Mouse (Mus musculus): ENCODE measurements around the gene Pdpr. TPM values are rescaled to one million over a fixed set of nuclear protein-coding genes. Genes with fewer than 3 reads are reported as not detected.
A peak's percentile ranks its signal among the peaks of the same experiment; 100 is the strongest.

Gene Pdpr
- polyA plus RNA-seq, 1 experiment from 2014 or later, result 26.1 TPM

DNA sequence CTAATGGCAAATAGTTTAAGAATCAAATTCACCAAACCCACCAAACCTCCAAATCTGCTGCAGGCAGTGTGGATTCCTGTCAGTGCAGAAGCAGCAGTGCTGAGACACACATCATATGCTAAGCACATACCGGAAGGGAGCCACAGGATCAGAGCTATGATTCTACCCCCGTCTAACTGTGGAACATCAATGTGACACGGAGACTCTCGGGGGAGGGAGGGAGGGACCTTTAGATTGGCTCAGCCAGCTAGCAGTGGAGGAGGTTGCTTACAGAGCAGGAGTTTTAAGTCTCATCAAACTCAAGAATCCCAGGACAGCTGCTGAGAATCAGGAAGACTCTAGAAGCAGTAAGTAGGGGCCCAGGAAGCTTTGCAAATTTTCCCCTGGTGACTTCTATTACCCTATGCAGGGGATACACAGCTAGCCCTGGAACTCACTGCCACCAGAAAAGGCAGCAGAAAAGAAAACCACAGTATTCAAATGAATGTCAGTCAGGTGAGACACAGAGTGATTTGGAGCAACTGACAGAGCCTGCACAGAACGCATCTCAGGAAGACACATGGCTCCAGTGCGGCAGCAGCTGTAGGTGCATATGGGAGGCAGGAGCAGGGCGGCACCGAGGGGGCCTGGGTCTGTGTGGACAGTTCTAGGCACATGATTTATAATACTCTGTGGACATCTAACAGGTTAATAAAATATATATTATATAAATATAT, 61.4 kb downstream of the Pdpr start:
- no peak for TF ChIP-seq CTCF (IDR thresholded peaks at IDR 0.05)
- ChIA-PET CTCF (interaction anchor here (0.9 to 5.3 kb wide), 4 partner anchors 13 to 30 kb away, joined by 3 to 22 read pairs (median 4); no protein-coding TSS in a partner anchor), POLR2A (interaction anchor here (0.9 kb wide), 1 partner anchor 10 kb away, joined by 3 read pairs; no protein-coding TSS in a partner anchor)
- in situ Hi-C loops (cut with MboI; ENCODE audit: low pct_unique_long_range_greater_than_20kb), result loop anchor here (10.0 kb wide), 1 partner anchor 99 kb away; the partner anchor contains the start of gene Glg1
- H3K27me3 ChIP-seq, result no peaks in the 10 kb centered on the region
- DNase-seq (ENCODE audit: low read depth, low spot score), result no peak
- ATAC-seq, result no peak

DNA sequence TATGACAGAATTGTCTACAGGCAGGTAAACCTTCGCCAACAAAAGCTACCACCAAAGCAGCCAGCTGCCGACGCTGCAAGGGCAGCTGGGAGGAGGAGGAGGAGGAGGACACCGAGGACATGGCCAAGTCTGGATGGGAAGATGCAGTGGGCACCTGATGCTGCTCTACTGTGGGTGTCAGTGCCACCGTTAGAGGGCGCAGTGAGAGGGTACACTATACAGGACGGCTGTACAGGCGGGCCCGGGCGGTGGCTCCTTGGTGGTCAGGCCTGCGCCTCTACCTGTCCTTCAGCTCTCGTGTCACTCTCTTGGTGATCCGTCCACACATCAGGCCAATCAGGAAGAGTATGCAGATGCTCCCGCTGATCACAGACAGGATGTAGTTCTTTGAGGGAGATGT, 63.2 kb downstream of the Pdpr start:
- ChIA-PET CTCF (interaction anchor here (1.2 to 5.3 kb wide), 4 partner anchors 11 to 54 kb away, joined by 3 to 22 read pairs (median 3); no protein-coding TSS in a partner anchor), POLR2A (interaction anchor here (0.6 kb wide), 1 partner anchor 52 kb away, joined by 3 read pairs; no protein-coding TSS in a partner anchor)
- ATAC-seq (peak; percentile 60), DNase-seq (ENCODE audit: low read depth, low spot score) (no peak)
- no peaks in the 10 kb centered on the region for H3K27me3 ChIP-seq
- TF ChIP-seq CTCF (IDR thresholded peaks at IDR 0.05), result peak; percentile 78
- in situ Hi-C loops (cut with MboI; ENCODE audit: low pct_unique_long_range_greater_than_20kb), result loop anchor here (10.0 kb wide), 1 partner anchor 97 kb away; the partner anchor contains the start of gene Glg1

DNA sequence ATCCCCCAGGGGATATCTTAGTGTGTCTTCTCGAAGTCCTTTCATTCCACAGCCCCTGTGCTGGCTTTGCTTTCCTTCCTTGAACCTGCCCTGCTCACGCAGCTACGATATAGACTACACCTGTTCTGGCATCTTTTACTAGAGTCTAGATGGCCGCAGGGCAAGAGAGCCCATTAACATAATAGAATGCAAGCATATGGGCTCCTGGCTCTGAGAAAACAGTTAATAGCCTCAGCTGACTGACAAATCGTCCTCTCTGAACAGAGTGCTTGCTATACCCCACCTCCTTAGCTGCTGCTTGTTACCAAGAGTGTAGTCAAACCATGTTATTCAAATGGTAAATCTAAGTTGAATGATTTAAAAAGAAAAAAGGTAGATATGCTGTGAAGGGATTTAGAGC, 77.2 kb downstream of the Pdpr start:
- H3K27me3 ChIP-seq, result no peaks in the 10 kb centered on the region
- TF ChIP-seq CTCF (IDR thresholded peaks at IDR 0.05), result no peak
- in situ Hi-C loops (cut with MboI; ENCODE audit: low pct_unique_long_range_greater_than_20kb), result no loop called here
- ATAC-seq (no peak), DNase-seq (ENCODE audit: low read depth, low spot score) (no peak)
- CTCF ChIA-PET, result interaction anchor here (0.8 to 1.2 kb wide), 2 partner anchors 14 to 15 kb away, joined by 3 read pairs; no protein-coding TSS in a partner anchor
- POLR2A ChIA-PET, result no interaction called here

DNA sequence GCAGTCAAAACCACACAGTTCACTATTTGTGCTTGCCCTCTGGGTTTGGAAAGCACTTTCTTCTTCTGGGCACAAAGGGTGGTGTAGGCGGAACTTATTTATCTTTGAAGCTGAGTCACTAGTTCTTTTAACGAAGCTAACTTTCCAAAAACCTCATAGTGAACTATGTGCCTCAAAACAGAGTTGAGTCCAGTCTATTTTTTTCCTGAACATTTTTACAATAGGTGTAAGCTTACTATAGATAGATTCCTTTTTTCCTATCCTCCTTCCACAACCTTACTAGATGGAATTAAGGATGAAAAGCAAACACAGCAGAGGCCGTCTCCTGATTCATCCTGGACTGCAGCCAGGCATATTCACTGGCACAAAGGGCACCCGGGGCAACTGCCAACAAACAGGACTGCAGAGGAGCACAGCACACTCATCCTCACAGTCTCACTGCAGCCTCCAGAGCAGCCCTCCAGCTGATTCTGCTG, 91.1 kb downstream of the Pdpr start:
- peak; percentile 55 for DNase-seq (ENCODE audit: low read depth, low spot score)
- H3K27me3 ChIP-seq, result no peaks in the 10 kb centered on the region
- POLR2A ChIA-PET, result interaction anchor here (1.1 kb wide), 1 partner anchor 62 kb away, joined by 4 read pairs; no protein-coding TSS in a partner anchor
- CTCF ChIA-PET, result interaction anchor here (1.1 to 1.6 kb wide), 4 partner anchors 8 to 30 kb away, joined by 3 to 6 read pairs (median 4); no protein-coding TSS in a partner anchor
- in situ Hi-C loops (cut with MboI; ENCODE audit: low pct_unique_long_range_greater_than_20kb), result no loop called here
- TF ChIP-seq CTCF (IDR thresholded peaks at IDR 0.05), result no peak
- ATAC-seq, result peak; percentile 75

Other genes starting within 250 kb of the Pdpr start
- 95.9 TPM for gene Cog4, start 248.0 kb upstream of the Pdpr start, polyA plus RNA-seq (2021)
- gene Sf3b3, start 247.8 kb upstream of the Pdpr start, polyA plus RNA-seq (2021), result 129 TPM
- 25.6 TPM for gene Fuk, start 192.1 kb upstream of the Pdpr start, polyA plus RNA-seq (2021)
- 88.1 TPM for gene St3gal2, start 174.7 kb upstream of the Pdpr start, polyA plus RNA-seq (2021)
- gene Ddx19a, start 96.8 kb upstream of the Pdpr start, polyA plus RNA-seq (2021), result 62.6 TPM
- gene Ddx19b, start 62.9 kb upstream of the Pdpr start, polyA plus RNA-seq (2021), result 8.3 TPM
- 170 TPM for gene Aars, start 61.5 kb upstream of the Pdpr start, polyA plus RNA-seq (2021)
- not detected for gene Exosc6, start 38.3 kb upstream of the Pdpr start, polyA plus RNA-seq (2021)
- 8.3 TPM for gene Clec18a, start 2.2 kb upstream of the Pdpr start, polyA plus RNA-seq (2021)
- gene Glg1, start 164.6 kb downstream of the Pdpr start, polyA plus RNA-seq (2021), result 137 TPM
- 39.5 TPM for gene Rfwd3, start 205.6 kb downstream of the Pdpr start, polyA plus RNA-seq (2021)
- gene Mlkl, start 243.5 kb downstream of the Pdpr start, polyA plus RNA-seq (2021), result 13.9 TPM